Mouse (Mus musculus): ENCODE results near the gene Crbn.

GRCm38 (mm10) chr6:106768640-106769289 lies 31.1 kb downstream of the Crbn start, which contains the start of gene Trnt1:
- TF ChIP-seq CTCF (IDR thresholded peaks at IDR 0.05; ENCODE audit: borderline replicate concordance, control insufficient read depth, extremely low read depth, insufficient read depth, low read length, poor library complexity) = peak; percentile 56; the same call in 1 of the 2 replicates
- TF ChIP-seq POLR2A (IDR thresholded peaks at IDR 0.05; ENCODE audit: control insufficient read depth, extremely low read depth, insufficient read depth, low read length, poor library complexity) = peak; percentile 88
